Mouse (Mus musculus): ENCODE measurements around the gene Phf24. TPM values are rescaled to one million over a fixed set of nuclear protein-coding genes. Genes with fewer than 3 reads are reported as not detected.
A peak's percentile ranks its signal among the peaks of the same experiment; 100 is the strongest.

Phf24 gene
- total RNA-seq, 2 experiments from 2014 or later, result 328 to 359 TPM

DNA sequence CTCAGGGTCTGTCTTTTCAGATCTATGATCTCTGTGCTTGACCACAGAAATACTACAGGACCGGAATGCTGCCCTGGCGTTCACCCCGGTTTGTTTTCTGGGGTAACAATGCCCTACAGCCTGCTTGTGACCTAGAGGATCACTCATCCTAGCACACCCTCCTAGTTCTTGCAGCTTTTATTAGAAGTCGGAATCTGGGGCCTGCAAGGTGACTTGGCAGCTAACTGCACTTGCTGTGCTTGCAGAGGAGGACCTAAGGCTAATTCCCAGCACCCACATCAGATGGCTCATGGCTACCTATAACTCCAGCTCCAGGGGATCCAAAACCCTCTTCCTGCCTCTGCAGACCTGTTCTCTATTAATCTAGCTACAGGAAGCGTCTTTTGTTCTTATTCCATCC lies 13.7 kb upstream of the Phf24 start:
- DNase-seq (ENCODE audit: low spot score in 2 of 2), result no peak
- intact Hi-C loops (cut with DNase I), result no loop called here

- no peak for DNase-seq (ENCODE audit: low spot score in 2 of 2)
- intact Hi-C loops (cut with DNase I), result no loop called here
These were observed 12.5 kb upstream of the Phf24 start for GRCm38 (mm10) chr4:42903942-42904341.

DNA sequence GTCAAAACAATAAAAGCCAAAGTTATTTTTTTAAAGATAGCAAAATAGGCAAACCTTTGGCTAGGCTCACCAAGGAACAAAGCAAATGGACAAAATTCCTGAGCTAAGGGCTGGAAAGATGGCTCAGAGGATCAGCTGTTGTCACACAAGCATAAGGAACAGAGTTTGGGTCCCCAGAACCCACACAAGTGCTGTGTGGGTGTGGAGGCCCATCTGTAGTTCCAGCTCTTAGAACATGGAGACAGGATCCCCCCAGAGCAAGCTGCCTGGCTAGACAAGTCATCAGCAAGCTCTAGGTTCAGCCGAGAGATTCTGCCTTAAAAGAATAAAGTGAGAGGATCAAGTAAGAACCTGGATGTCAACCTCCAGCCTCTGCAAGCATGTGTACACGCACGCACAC lies 11.9 kb upstream of the Phf24 start:
- DNase-seq (ENCODE audit: low spot score in 2 of 2), result no peak
- intact Hi-C loops (cut with DNase I), result no loop called here

DNA sequence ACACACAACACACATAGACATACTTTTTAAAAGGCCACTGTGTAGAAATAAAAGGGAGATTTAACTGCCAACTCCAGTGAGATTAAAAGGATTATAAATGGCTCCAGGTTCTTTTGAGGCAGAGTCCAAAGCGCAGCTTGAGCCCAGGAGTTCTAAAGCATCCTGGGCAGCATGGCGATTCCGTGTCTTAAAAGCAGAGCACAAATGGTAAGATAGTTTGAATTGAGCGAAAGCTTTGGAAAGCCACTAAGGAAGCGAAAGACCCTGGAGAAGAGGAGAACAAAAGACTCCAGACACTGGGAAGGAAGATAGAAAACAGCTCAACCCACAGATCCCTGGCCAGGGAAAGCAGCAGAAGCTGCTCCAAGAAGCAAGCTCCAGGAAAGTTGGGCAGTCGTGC lies 11.5 kb upstream of the Phf24 start:
- intact Hi-C loops (cut with DNase I), result no loop called here
- DNase-seq (ENCODE audit: low spot score in 2 of 2), result no peak

DNA sequence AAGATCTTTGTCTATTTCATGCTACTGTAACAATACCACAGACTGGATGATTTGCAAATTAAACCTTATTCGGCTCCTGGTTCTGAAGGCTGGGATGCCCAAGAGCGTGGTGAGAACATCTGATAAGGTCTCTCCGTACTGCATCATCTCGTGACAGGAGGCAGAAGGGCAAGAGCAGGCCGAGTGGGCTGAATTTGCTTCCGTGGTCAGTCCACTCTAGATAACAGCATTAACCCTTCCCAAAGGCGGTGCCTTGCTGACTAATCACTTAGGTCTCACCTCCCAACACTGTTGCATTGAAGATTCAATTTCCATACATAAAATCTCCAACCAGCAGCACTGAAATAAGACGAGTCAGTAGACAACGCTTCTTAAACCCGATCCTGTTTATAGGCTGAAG lies 3.1 kb upstream of the Phf24 start:
- intact Hi-C loops (cut with DNase I), result no loop called here
- no peak for DNase-seq (ENCODE audit: low spot score in 2 of 2)

DNA sequence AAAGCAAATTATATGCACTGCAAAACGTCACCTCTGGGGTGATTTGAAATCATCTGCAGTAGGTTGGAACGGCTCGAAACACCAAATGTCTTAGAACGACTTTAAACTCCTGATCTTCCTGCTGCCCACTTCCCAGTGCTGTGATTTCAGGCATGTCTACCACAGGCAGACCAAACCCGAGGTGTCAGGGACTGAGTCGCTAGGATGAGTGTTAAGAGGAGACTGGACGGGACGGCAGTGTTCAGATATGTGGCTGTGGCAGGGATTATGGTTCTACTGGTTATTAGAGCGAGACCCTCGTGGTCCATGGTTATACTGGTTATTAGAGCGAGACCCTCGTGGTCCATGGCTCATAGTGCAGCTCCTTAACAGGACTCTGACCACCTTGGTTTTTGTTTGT lies 1.1 kb upstream of the Phf24 start:
- DNase-seq (ENCODE audit: low spot score in 2 of 2), result peak in 1 of 2 experiments; percentile 1
- intact Hi-C loops (cut with DNase I), result no loop called here

- DNase-seq (ENCODE audit: low spot score in 2 of 2), result peak in 1 of 2 experiments; percentile 1
- intact Hi-C loops (cut with DNase I), result loop anchor here (2.0 kb wide), 1 partner anchor 31 kb away; no protein-coding TSS in a partner anchor
These were observed 494 bp upstream of the Phf24 start for GRCm38 (mm10) chr4:42915966-42916365.

- intact Hi-C loops (cut with DNase I), result loop anchor here (1.0 to 2.0 kb wide), 2 partner anchors 29 to 30 kb away; no protein-coding TSS in a partner anchor
- peak in 1 of 2 experiments; percentile 19 for DNase-seq (ENCODE audit: low spot score in 2 of 2)
These were observed 928 bp downstream of the Phf24 start for GRCm38 (mm10) chr4:42917402-42917774.

- peak in 1 of 2 experiments; percentile 4 for DNase-seq (ENCODE audit: low spot score in 2 of 2)
- intact Hi-C loops (cut with DNase I), result no loop called here
These were observed 4.3 kb downstream of the Phf24 start for GRCm38 (mm10) chr4:42920726-42921125.

DNA sequence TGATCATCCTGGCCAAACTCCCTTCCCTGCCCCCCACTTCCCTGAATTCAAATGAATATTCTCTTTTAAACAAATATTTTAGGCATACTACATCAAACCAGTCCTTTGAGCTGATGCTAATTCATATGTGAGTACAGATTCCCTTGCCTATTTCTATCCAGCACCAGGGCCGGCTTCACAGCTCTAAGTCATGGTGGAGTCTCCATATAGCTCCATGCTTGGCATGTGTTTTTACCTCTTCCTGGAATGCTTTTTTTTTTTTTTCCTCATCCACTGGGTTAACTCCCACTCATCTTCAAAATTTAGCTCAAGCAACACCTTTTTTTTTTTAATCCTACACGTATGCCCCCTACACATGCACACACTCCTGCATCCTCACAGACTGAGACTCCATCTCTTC lies 5.1 kb downstream of the Phf24 start:
- intact Hi-C loops (cut with DNase I), result no loop called here
- peak; percentile 63 to 83 for DNase-seq (ENCODE audit: low spot score in 2 of 2)

DNA sequence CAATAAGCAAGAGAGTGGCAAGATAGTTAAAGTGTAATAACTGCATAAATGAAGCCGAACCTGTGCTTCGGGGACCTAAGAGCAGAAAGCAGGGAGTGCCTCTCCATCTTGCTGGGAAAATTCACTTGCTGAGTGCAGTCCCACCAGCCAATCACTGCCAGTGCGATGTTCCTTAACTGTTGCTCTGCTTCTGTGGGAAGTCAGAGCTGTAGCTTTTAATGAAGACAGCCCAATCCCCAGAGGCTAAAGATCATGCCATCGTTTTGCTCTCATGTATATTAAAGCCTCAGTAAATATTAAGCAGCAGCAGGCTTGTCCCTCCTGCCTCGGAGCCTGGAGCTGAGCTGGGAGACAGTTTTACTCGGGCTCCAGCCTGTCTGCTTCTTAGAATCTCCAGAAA lies 5.6 kb downstream of the Phf24 start:
- DNase-seq (ENCODE audit: low spot score in 2 of 2), result peak in 1 of 2 experiments; percentile 19
- intact Hi-C loops (cut with DNase I), result no loop called here

DNA sequence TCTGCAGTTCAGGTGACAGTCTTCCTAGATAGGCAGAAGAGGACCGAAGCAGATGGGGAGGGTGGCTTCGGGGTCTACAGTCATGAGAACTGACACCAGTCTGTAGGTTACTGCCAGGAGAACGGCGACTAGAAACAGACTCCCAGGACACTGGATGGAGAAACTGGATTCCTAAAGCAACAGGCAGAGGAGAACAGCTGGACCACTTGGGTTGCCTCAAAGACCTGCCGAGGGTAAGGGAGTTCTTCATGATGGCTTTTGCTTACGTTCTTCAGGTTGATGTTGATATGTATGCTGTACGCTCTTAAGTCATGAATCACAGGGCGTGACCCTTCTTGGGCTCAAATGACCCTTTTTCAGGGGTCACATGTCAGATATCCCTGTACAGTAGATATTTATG lies 6.0 kb downstream of the Phf24 start:
- intact Hi-C loops (cut with DNase I), result no loop called here
- peak in 1 of 2 experiments; percentile 4 for DNase-seq (ENCODE audit: low spot score in 2 of 2)

GRCm38 (mm10) chr4:42924095-42924710 lies 7.7 kb downstream of the Phf24 start:
- intact Hi-C loops (cut with DNase I), result no loop called here
- peak in 1 of 2 experiments; percentile 29 for DNase-seq (ENCODE audit: low spot score in 2 of 2)

- DNase-seq (ENCODE audit: low spot score in 2 of 2), result no peak
- intact Hi-C loops (cut with DNase I), result no loop called here
These were observed 11.7 kb downstream of the Phf24 start for GRCm38 (mm10) chr4:42928209-42928608.

DNA sequence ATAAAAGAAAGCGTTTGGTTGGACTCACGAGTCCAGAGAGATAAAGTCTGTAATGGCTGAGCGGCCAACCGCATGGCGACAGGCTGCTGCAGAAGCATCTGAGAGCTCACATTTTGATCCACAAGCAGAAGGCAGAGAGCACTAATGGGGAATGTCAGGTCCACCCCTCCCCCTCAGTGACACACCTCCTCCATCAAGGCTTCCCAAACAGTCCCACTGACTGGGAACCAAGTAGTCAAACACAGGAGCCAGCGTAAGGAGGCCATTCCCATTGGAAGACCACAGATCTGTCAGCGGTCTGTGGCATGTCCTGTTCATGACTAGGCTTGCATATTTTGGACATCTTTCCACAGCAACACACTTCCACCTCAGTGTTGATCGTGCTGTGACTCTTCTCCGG lies 12.5 kb downstream of the Phf24 start:
- intact Hi-C loops (cut with DNase I), result no loop called here
- peak in 1 of 2 experiments; percentile 3 for DNase-seq (ENCODE audit: low spot score in 2 of 2)

GRCm38 (mm10) chr4:42932229-42932969 lies 15.9 kb downstream of the Phf24 start:
- DNase-seq (ENCODE audit: low spot score in 2 of 2), result no peak
- intact Hi-C loops (cut with DNase I), result no loop called here

- intact Hi-C loops (cut with DNase I), result no loop called here
- DNase-seq (ENCODE audit: low spot score in 2 of 2), result peak in 1 of 2 experiments; percentile 54
These were observed 17.2 kb downstream of the Phf24 start for GRCm38 (mm10) chr4:42933630-42934029.

DNA sequence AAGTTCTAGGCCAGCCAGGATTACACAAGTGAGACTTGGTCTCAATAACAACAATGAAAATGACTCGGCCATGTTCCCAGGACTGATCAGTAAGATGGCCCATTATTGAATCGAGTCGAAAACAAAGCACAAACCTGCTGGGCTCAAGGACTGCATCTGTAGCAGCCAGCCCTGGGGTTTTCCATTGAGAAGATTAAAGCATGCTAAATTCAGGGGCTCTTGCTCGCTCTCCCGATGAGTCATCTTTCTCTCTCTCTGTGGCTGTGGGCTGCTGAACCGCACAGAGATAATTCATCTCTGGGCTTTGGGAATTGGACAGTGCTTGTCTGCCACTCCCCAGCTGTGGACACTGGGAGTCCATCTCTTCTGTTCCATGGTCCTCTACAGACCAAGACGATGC lies 24.9 kb downstream of the Phf24 start:
- intact Hi-C loops (cut with DNase I), result no loop called here

GRCm38 (mm10) chr4:42943341-42943740 lies 26.9 kb downstream of the Phf24 start:
- intact Hi-C loops (cut with DNase I), result no loop called here
- DNase-seq (ENCODE audit: low spot score in 2 of 2), result no peak

More for the DNA sequence above, 24.9 kb downstream of the Phf24 start:
- DNase-seq (ENCODE audit: low spot score in 2 of 2), result no peak

DNA sequence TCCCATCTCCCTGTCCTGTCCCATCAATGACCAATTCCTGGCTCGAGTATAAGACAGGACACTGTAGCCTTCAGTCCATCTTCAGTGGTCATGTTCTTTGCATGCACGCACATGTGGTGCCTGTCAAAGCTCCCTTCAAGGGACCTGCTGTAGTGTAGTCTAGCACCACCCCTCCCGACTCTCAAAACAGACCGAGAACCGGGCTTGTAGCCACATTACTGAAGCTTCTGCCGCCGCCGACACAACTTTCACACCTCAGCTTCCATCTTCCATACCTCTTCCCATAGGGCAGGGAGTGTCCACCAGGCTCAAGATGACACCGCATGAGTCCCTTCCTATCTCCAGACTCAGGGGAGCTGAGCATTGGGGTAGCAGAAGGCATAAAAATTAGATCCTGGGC lies 27.7 kb downstream of the Phf24 start:
- DNase-seq (ENCODE audit: low spot score in 2 of 2), result no peak
- intact Hi-C loops (cut with DNase I), result no loop called here

DNA sequence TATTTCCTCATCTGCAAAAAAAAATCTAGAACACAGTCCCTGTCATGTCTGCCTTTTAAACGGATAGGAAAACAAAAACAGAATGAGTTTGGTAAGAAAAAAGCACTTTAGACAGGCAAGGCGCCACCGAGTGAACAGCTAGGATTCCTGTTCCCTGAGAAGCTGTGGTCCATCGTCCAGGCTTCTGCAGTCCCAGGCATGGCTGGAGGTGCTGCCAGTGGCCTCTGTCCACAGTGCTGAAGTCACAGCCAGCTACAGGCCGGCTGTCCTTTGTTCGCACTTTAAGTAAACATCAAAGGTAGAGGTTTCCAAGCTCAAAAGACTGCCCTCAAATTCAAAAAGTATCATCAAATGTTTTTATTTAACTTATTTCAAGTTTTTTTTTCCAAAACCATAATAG lies 28.6 kb downstream of the Phf24 start:
- intact Hi-C loops (cut with DNase I), result loop anchor here (5.0 kb wide), 1 partner anchor 68 kb away; no protein-coding TSS in a partner anchor

More for the DNA sequence above, 28.6 kb downstream of the Phf24 start:
- DNase-seq (ENCODE audit: low spot score in 2 of 2), result no peak

All from left cerebral cortex, postnatal 14 days (tissue).